Mouse (Mus musculus) kidney, postnatal 0 days (tissue): Measurements from ENCODE around the gene Il24. TPM values are rescaled to one million over a fixed set of nuclear protein-coding genes. Genes with fewer than 3 reads are reported as not detected.
A peak's percentile ranks its signal among the peaks of the same experiment; 100 is the strongest.

ENCODE experiments used
- ATAC-seq: fragments of 200-750 bp; cut with Nextera tagmentation; replicated peaks from 2 replicates; pipeline ENCODE4 v1.8.0; 2017; ENCODE audit warnings: low read depth, moderate number of reproducible peaks, moderate TSS enrichment, moderate library complexity; ENCODE audit not compliant: low FRiP score
- DNase-seq: peaks from one replicate; pipeline ENCODE4 v3.0.0-alpha.2; 2016; ENCODE audit warnings: low spot score
- H3K27ac ChIP-seq: fragments of 300-500 bp; sonication (generic); 2 replicates; pipeline ENCODE4 v1.5.1; 2014; ENCODE audit warnings: mild to moderate bottlenecking
- H3K27me3 ChIP-seq: fragments of 300-500 bp; sonication (generic); 2 replicates; pipeline ENCODE4 v1.6.1; 2014; ENCODE audit warnings: low read length, mixed read lengths; ENCODE audit not compliant: insufficient read depth
- H3K36me3 ChIP-seq: fragments of 300-500 bp; sonication (generic); 2 replicates; pipeline ENCODE4 v1.6.1; 2014; ENCODE audit warnings: low read length, mixed read lengths; ENCODE audit not compliant: insufficient read depth
- H3K4me1 ChIP-seq: fragments of 300-500 bp; sonication (generic); replicated peaks from 2 replicates; pipeline ENCODE4 v1.6.1; 2014; ENCODE audit warnings: antibody characterized with exemption, low read length, mixed read lengths; ENCODE audit not compliant: insufficient read depth
- H3K4me2 ChIP-seq: fragments of 300-500 bp; sonication (generic); 2 replicates; pipeline ENCODE4 v1.6.1; 2014; ENCODE audit warnings: mild to moderate bottlenecking, low read length, moderate library complexity, mixed read lengths
- H3K4me3 ChIP-seq: fragments of 300-500 bp; sonication (generic); replicated peaks from 2 replicates; pipeline ENCODE4 v1.5.1; 2014; ENCODE audit warnings: low read depth, low read length
- H3K9ac ChIP-seq: fragments of 300-500 bp; sonication (generic); 2 replicates; pipeline ENCODE4 v1.6.1; 2014; ENCODE audit warnings: low read depth, low read length
- H3K9me3 ChIP-seq: fragments of 300-500 bp; sonication (generic); replicated peaks from 2 replicates; pipeline ENCODE4 v1.6.1; 2016; ENCODE audit warnings: low read length, inconsistent platforms, mixed read lengths
- CTCF ChIP-seq: IDR thresholded peaks from 2 replicates; pipeline ENCODE4 v1.5.1; 2016; ENCODE audit warnings: antibody characterized with exemption, low read depth, mild to moderate bottlenecking, moderate library complexity
- WGBS: fragments of 180-500 bp; shearing (Covaris S2); extraction: QIAGEN DNeasy Blood & Tissue Kit; methylation state at CpG from one replicate; pipeline ENCODE4 v1.1.7; 2014; 5-methylcytosine and 5-hydroxymethylcytosine counted together
- polyA plus RNA-seq: library from polyadenylated mRNA; unstranded; fragments of >200 nt; fragmentation: Nextera tagmentation; extraction: Ambion mirVana; gene quantifications from 2 replicates; pipeline ENCODE4 v1.2.1, GENCODE M21; 2015

The Il24 gene
- polyA plus RNA-seq: not detected in 2 replicates

- no peaks in the 10 kb centered on the region for H3K36me3 ChIP-seq
- H3K27ac ChIP-seq: no peak within 1 kb of the TSS
- no peak within 1 kb of the TSS for H3K4me2 ChIP-seq
- no peaks in the 10 kb centered on the region for H3K27me3 ChIP-seq
- DNase-seq: no peak
- no peak for ATAC-seq
- no peak within 1 kb of the TSS for H3K4me3 ChIP-seq
- no peak for TF ChIP-seq CTCF
- no peaks in the 10 kb centered on the region for H3K4me1 ChIP-seq
- H3K9ac ChIP-seq: no peak within 1 kb of the TSS
- H3K9me3 ChIP-seq: no peaks in the 10 kb centered on the region
Observed at GRCm38 (mm10) chr1:130887354-130887753, at the start of gene Il24. TSS of gene Il24 (minus strand) at chr1:130887454.

DNA sequence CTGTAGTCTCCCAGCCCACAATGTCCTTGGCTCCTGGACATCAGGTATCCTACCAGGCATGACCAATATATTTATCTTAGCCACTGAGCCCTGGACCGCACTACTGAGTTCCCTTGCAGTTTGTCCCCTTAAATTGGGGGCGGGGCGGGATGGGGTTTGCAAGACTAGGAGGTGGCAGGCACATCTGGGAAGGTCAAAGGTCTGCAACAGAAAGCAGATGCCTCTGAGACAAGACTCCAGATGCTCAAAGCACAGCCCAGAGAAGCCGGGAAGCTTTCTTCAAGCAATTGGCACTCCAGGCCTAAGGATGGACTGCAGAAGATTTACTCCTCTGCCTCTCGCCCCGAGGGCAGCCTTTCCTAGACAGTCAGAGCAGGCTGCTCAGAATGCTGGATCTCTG is 49.1 kb upstream of the Il24 start:
- Histone ChIP-seq H3K9me3 (no peaks in the 10 kb centered on the region), H3K27ac (no peak overlapping the region), H3K36me3 (no peaks in the 10 kb centered on the region), H3K4me1 (no peaks in the 10 kb centered on the region), H3K4me3 (no peak overlapping the region), H3K27me3 (no peaks in the 10 kb centered on the region), H3K9ac (no peak overlapping the region), H3K4me2 (no peak overlapping the region)
- ATAC-seq (no peak), DNase-seq (no peak)
- no peak for TF ChIP-seq CTCF
- 32% methylated on average over 6 of the region's 6 CpGs for WGBS

GRCm38 (mm10) chr1:130926484-130926883 is 39.2 kb upstream of the Il24 start:
- H3K9ac ChIP-seq: no peak overlapping the region
- H3K27ac ChIP-seq: no peak overlapping the region
- H3K4me3 ChIP-seq: no peak overlapping the region
- H3K27me3 ChIP-seq: no peaks in the 10 kb centered on the region
- no peak for DNase-seq
- ATAC-seq: no peak
- no peaks in the 10 kb centered on the region for H3K36me3 ChIP-seq
- H3K4me1 ChIP-seq: no peaks in the 10 kb centered on the region
- TF ChIP-seq CTCF: peak; percentile 46
- H3K4me2 ChIP-seq: no peak overlapping the region
- no peaks in the 10 kb centered on the region for H3K9me3 ChIP-seq

GRCm38 (mm10) chr1:130918323-130918980 is 31.2 kb upstream of the Il24 start:
- no peak for TF ChIP-seq CTCF
- peak; percentile 21 for DNase-seq
- WGBS: 16% methylated on average over 1 of the region's 1 CpGs
- H3K4me3 ChIP-seq: no peak overlapping the region
- no peak overlapping the region for H3K4me2 ChIP-seq
- no peaks in the 10 kb centered on the region for H3K36me3 ChIP-seq
- no peaks in the 10 kb centered on the region for H3K9me3 ChIP-seq
- no peaks in the 10 kb centered on the region for H3K27me3 ChIP-seq
- no peak overlapping the region for H3K9ac ChIP-seq
- no peaks in the 10 kb centered on the region for H3K4me1 ChIP-seq
- H3K27ac ChIP-seq: no peak overlapping the region
- ATAC-seq: no peak

- no peaks in the 10 kb centered on the region for H3K4me1 ChIP-seq
- no peak for TF ChIP-seq CTCF
- no peaks in the 10 kb centered on the region for H3K27me3 ChIP-seq
- no peak within 1 kb of the TSS for H3K27ac ChIP-seq
- no peak within 1 kb of the TSS for H3K4me3 ChIP-seq
- 82% methylated on average over 12 of the region's 12 CpGs for WGBS
- ATAC-seq (no peak), DNase-seq (no peak)
- H3K9me3 ChIP-seq: no peaks in the 10 kb centered on the region
- no peak within 1 kb of the TSS for H3K4me2 ChIP-seq
- H3K9ac ChIP-seq: no peak within 1 kb of the TSS
- H3K36me3 ChIP-seq: no peaks in the 10 kb centered on the region
Observed at GRCm38 (mm10) chr1:130911401-130912010, 24.3 kb upstream of the Il24 start, which contains the start of gene Il20. TSS of gene Il20 (minus strand) at chr1:130911451.

GRCm38 (mm10) chr1:130902505-130902904 is 15.3 kb upstream of the Il24 start:
- no peak overlapping the region for H3K4me2 ChIP-seq
- H3K27me3 ChIP-seq: no peaks in the 10 kb centered on the region
- 74% methylated on average over 7 of the region's 7 CpGs for WGBS
- no peaks in the 10 kb centered on the region for H3K9me3 ChIP-seq
- H3K4me3 ChIP-seq: no peak overlapping the region
- no peaks in the 10 kb centered on the region for H3K4me1 ChIP-seq
- no peaks in the 10 kb centered on the region for H3K36me3 ChIP-seq
- no peak overlapping the region for H3K9ac ChIP-seq
- no peak for TF ChIP-seq CTCF
- H3K27ac ChIP-seq: no peak overlapping the region
- ATAC-seq: no peak
- no peak for DNase-seq
